Mouse (Mus musculus): ENCODE results near the gene Dnajc12. TPM values are rescaled to one million over a fixed set of nuclear protein-coding genes. Genes with fewer than 3 reads are reported as not detected.
A peak's percentile ranks its signal among the peaks of the same experiment; 100 is the strongest.

Dnajc12 gene
- polyA plus RNA-seq, 1 experiment: 70.7 TPM

- WGBS: 49% methylated on average over 17 of the region's 17 CpGs
- Histone ChIP-seq H3K27ac (ENCODE audit: insufficient read depth, low read depth, low read length) (no peak overlapping the region), H3K4me1 (ENCODE audit: control insufficient read depth, insufficient read depth, low read length) (0 out of 2 replicates have a peak, but pooled peaks cover 3% of the 10 kb centered on the region), H3K4me3 (ENCODE audit: insufficient read depth, low read depth, low read length) (peak overlapping the region; percentile 4; the same call in 1 of the 2 replicates), H3K36me3 (ENCODE audit: control insufficient read depth, insufficient read depth, low read length) (no peaks in the 10 kb centered on the region), H3K27me3 (replicated peaks; ENCODE audit: control insufficient read depth, insufficient read depth, low read length) (no peaks in the 10 kb centered on the region)
- TF ChIP-seq CTCF (conservative IDR thresholded peaks at IDR 0.05; ENCODE audit: insufficient read depth, insufficient read length, low read depth, low read length) (no peak), POLR2A (IDR thresholded peaks at IDR 0.05; ENCODE audit: low read depth, low read length) (no peak)
- peak; percentile 7 for DNase-seq
Measured at GRCm38 (mm10) chr10:63457292-63458128, 75.3 kb downstream of the Dnajc12 start.

Other genes starting within 250 kb of the Dnajc12 start
- 0.74 TPM in 1 of 2 replicates, not detected in the other for gene Mypn, start 178.5 kb upstream of the Dnajc12 start, polyA plus RNA-seq (2012; rRNA removed)
- gene Herc4, start 138.6 kb upstream of the Dnajc12 start, polyA plus RNA-seq (2012; rRNA removed): 16.2 and 17.7 TPM in 2 replicates
- 3.3 and 4.6 TPM in 2 replicates for gene Sirt1, start 739 bp upstream of the Dnajc12 start, polyA plus RNA-seq (2012; rRNA removed)
- not detected in 2 replicates for gene Gm7075, start 39.3 kb downstream of the Dnajc12 start, polyA plus RNA-seq (2012; rRNA removed)
- gene Ctnna3, start 47.7 kb downstream of the Dnajc12 start, polyA plus RNA-seq (2012; rRNA removed): 0.09 and 0.15 TPM in 2 replicates